Mouse (Mus musculus) heart, embryonic 16.5 days (tissue): ENCODE data around the gene Bach2. TPM values are rescaled to one million over a fixed set of nuclear protein-coding genes. Genes with fewer than 3 reads are reported as not detected.

ENCODE experiments used
- ATAC-seq: fragments of 200-750 bp; cut with Nextera tagmentation; replicated peaks from 2 replicates; pipeline ENCODE4 v1.8.0; 2017; ENCODE audit warnings: moderate number of reproducible peaks; ENCODE audit not compliant: insufficient read depth, low FRiP score; ENCODE audit errors: extremely low read depth
- H3K27ac ChIP-seq: fragments of 300-500 bp; sonication (generic); 2 replicates; pipeline ENCODE4 v1.5.1; 2014; ENCODE audit warnings: mild to moderate bottlenecking, low read length, control low read depth, moderate library complexity
- H3K27me3 ChIP-seq: fragments of 300-500 bp; sonication (generic); 2 replicates; pipeline ENCODE4 v1.6.1; 2014; ENCODE audit warnings: low read length, mixed read lengths; ENCODE audit not compliant: control insufficient read depth, insufficient read depth
- H3K36me3 ChIP-seq: fragments of 300-500 bp; sonication (generic); 2 replicates; pipeline ENCODE4 v1.6.1; 2014; ENCODE audit not compliant: control insufficient read depth, insufficient read depth
- H3K4me1 ChIP-seq: fragments of 300-500 bp; sonication (generic); 2 replicates; pipeline ENCODE4 v1.6.1; 2014; ENCODE audit warnings: low read length, mixed read lengths; ENCODE audit not compliant: control insufficient read depth, insufficient read depth
- H3K4me2 ChIP-seq: fragments of 300-500 bp; sonication (generic); 2 replicates; pipeline ENCODE4 v1.6.1; 2014; ENCODE audit warnings: low read depth, mild to moderate bottlenecking, control low read depth, low read length
- H3K4me3 ChIP-seq: fragments of 300-500 bp; sonication (generic); 2 replicates; pipeline ENCODE4 v1.5.1; 2014; ENCODE audit warnings: mild to moderate bottlenecking, control low read depth, low read length
- H3K9ac ChIP-seq: fragments of 300-500 bp; sonication (generic); 2 replicates; pipeline ENCODE4 v1.6.1; 2014; ENCODE audit warnings: low read length, control low read depth
- H3K9me3 ChIP-seq: fragments of 300-500 bp; sonication (generic); replicated peaks from 2 replicates; pipeline ENCODE4 v1.6.1; 2016; ENCODE audit warnings: low read length; ENCODE audit not compliant: control insufficient read depth
- WGBS: fragments of 180-500 bp; shearing (Covaris S2); extraction: QIAGEN DNeasy Blood & Tissue Kit; methylation state at CpG from one replicate; pipeline ENCODE4 v1.1.7; 2014; 5-methylcytosine and 5-hydroxymethylcytosine counted together
- polyA plus RNA-seq: library from polyadenylated mRNA; unstranded; fragments of >200 nt; fragmentation: Nextera tagmentation; extraction: Ambion mirVana; gene quantifications from 2 replicates; pipeline ENCODE4 v1.2.1, GENCODE M21; 2015

Bach2 gene
- polyA plus RNA-seq, 1 experiment from 2014 or later: 5.0 TPM

DNA sequence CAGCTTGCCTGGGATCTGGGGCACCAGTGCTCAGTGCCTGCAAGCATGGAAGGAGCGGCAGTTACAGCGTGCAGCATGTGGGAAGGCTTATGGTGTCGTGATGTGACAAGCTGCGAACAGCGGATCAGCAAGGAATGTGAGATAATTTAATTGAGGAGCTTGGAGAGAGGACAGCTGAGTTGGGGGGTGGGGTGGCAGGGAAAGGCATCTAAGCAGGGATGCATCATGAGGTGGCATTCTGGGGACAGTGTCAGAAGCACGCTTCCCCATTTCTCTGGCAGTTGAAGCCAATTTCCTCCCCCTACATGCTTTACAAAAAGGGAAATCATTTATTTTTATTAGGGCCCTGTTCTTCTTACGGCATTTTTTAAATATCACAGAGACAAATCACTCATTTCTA, 134.5 kb downstream of the Bach2 start:
- H3K9ac ChIP-seq: peak overlapping the region; percentile 48; the same call in 1 of the 2 replicates
- 24% methylated on average over 7 of the region's 7 CpGs for WGBS
- no peaks in the 10 kb centered on the region for H3K36me3 ChIP-seq
- H3K9me3 ChIP-seq: no peaks in the 10 kb centered on the region
- H3K4me1 ChIP-seq: peaks cover 47% of the 10 kb centered on the region
- H3K27ac ChIP-seq: no peak overlapping the region
- ATAC-seq: peak; percentile 59; the same call in 1 of the 2 replicates
- no peaks in the 10 kb centered on the region for H3K27me3 ChIP-seq
- peak overlapping the region; percentile 37 for H3K4me2 ChIP-seq
- no peak overlapping the region for H3K4me3 ChIP-seq

DNA sequence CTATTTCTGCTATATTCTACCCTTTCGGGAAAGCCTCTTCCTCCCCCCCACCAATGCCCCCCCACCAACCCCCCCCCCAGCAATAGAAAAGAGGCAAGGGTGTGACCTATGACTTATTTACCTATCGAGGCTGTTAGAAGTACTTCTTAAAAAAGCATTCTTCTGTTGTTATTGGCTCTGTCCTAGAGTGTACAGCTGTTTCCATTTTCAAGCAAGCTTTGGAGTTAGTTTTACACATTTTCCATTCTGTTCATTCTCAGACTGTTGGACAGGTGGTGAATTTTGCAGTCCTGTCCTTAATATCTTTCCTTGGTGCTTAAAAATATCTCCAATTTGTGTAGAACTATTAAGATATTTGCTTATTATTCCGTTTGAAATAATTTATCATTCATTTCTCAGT, 134.9 kb downstream of the Bach2 start:
- no peak overlapping the region for H3K27ac ChIP-seq
- H3K27me3 ChIP-seq: no peaks in the 10 kb centered on the region
- no peak overlapping the region for H3K9ac ChIP-seq
- no peak for ATAC-seq
- no peak overlapping the region for H3K4me2 ChIP-seq
- no peaks in the 10 kb centered on the region for H3K36me3 ChIP-seq
- H3K9me3 ChIP-seq: no peaks in the 10 kb centered on the region
- H3K4me1 ChIP-seq: peaks cover 47% of the 10 kb centered on the region
- no peak overlapping the region for H3K4me3 ChIP-seq
- 45% methylated on average over 3 of the region's 3 CpGs for WGBS

DNA sequence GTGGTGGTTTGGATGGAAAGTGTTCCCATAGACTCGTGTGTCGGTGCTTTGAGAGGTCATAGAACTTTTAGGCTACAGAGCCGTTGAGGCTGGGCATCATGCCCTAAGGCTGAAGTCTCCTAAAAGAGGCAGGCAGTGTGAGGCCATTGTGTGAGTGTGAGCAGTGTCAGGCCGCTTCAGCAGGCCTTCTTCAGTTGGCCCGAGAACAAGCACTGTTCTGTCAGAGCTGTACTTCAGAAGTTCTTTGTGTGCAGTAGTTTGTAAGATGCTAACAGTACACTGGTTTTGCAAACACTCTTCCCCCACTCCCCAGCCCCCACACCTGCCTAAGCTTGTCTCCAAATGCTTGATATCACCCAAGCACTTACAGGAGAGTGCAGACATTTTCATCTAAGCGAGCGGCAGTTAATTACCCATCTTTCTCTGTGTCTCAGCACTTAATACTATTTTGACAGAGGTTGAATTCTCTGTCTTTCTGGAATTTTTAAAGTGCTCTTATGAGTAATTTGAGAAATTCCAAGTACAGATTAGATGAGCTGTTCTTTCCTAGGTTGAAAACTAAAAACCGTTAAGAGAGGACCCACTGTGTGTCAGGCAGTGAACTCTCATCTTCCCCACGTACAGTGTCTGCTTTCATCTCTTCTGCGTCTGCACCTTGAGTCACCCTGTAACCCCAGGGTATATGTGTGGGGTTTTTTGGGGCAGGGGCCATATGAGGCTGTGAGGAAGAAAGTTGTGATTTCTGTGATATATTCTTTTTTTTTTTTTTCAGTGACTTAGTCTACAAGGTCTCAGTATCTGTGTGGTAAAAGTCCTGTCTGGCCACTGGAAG, 136.4 kb downstream of the Bach2 start:
- H3K9ac ChIP-seq: no peak overlapping the region
- no peak overlapping the region for H3K27ac ChIP-seq
- H3K9me3 ChIP-seq: no peaks in the 10 kb centered on the region
- peaks cover 42% of the 10 kb centered on the region for H3K4me1 ChIP-seq
- H3K4me3 ChIP-seq: no peak overlapping the region
- no peaks in the 10 kb centered on the region for H3K27me3 ChIP-seq
- no peak overlapping the region for H3K4me2 ChIP-seq
- WGBS: 75% methylated on average over 10 of the region's 10 CpGs
- ATAC-seq: no peak
- H3K36me3 ChIP-seq: no peaks in the 10 kb centered on the region

DNA sequence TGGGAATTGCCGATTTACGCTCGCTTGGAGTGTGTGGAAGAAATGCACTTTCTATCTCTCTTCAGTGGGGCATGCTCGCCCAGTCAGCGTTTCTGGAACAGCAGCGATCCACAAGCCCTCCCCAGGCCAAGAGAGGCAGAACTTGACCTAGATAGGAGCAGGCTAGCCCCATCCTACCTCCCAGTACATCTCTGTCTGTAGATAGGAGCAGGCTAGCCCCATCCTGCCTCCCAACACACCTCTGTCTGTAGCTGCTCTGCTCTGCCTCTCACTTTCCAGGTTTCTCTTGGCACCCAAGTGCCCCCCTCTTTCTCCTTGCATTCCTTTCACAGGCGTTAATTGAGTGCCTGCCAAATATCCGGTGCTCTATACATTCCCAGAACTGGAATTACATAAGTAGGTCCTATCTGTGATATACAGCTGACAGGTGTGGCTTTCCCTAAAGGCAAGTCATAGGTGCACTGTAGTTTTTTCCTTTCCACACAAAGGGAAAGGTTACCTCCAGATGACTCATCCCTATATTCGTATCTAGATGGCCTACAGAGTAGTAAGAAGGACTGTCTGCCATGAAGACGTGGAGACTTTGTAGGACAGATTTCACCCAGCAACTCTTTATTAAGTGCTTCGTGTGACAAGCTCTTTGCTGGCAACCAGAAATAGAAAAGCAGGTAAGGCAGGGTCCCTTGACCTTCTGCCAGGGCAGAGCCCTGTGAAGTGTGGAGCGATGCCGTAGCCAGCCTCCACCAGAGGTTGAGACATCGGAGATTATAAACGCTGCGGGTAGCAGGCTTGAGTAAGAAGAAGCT, 137.3 kb downstream of the Bach2 start:
- 52% methylated on average over 16 of the region's 16 CpGs for WGBS
- Histone ChIP-seq H3K4me3 (no peak overlapping the region), H3K4me1 (peaks cover 42% of the 10 kb centered on the region), H3K36me3 (no peaks in the 10 kb centered on the region), H3K27ac (peak overlapping the region; percentile 48; the same call in 1 of the 2 replicates), H3K9ac (peak overlapping the region; percentile 46; the same call in 1 of the 2 replicates), H3K9me3 (no peaks in the 10 kb centered on the region), H3K27me3 (no peaks in the 10 kb centered on the region), H3K4me2 (peak overlapping the region; percentile 15; the same call in 1 of the 2 replicates)
- 0 out of 2 replicates have a peak, but pooled peaks have one; percentile 20 for ATAC-seq

DNA sequence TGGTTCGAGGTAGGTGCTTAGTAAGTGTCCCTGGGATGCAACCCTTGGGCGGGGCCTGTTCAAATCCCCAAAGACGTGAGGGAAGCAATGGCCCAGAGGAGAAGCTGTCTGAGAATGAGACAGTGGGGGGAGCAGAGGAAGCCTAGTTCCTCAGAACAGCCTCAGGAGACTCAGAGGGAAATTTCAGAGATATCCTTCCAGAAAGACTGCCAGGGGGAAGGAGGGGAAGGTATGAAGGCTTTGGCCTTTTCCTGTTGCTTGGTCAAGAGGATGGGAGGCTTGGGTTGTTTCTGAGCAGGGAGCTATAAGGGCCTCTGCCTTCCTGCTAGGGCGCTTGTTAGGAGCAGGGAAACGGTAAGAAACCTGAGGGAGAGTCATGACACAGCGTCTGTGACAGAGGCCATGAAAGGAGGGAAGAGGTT, 137.9 kb downstream of the Bach2 start:
- H3K4me3 ChIP-seq: no peak overlapping the region
- 46% methylated on average over 6 of the region's 6 CpGs for WGBS
- H3K27me3 ChIP-seq: no peaks in the 10 kb centered on the region
- H3K9me3 ChIP-seq: no peaks in the 10 kb centered on the region
- H3K36me3 ChIP-seq: no peaks in the 10 kb centered on the region
- peaks cover 42% of the 10 kb centered on the region for H3K4me1 ChIP-seq
- H3K4me2 ChIP-seq: no peak overlapping the region
- no peak for ATAC-seq
- H3K9ac ChIP-seq: peak overlapping the region; percentile 46; the same call in 1 of the 2 replicates
- peak overlapping the region; percentile 48; the same call in 1 of the 2 replicates for H3K27ac ChIP-seq

DNA sequence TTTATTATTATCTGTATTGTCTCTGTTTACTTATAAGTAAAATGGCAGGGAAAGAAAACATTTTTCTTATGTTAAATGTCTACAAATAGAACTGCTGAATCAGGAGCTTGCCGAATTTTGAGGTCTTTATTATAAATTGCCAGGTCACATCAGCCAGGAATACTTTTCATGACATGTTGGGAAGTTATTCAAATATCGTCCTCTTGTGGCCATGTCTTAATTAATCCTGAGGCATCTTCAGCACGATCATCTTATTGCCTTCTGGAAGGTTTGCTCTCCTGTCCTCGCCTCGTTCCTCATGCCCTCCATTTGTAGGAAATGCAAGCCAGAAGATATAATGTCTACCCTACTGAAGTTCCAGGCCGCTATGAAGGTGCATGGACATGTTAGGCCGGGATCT, 140.5 kb downstream of the Bach2 start:
- no peaks in the 10 kb centered on the region for H3K36me3 ChIP-seq
- H3K4me3 ChIP-seq: no peak overlapping the region
- WGBS: 81% methylated on average over 7 of the region's 7 CpGs
- no peak for ATAC-seq
- H3K4me2 ChIP-seq: no peak overlapping the region
- peaks cover 32% of the 10 kb centered on the region for H3K4me1 ChIP-seq
- H3K27ac ChIP-seq: no peak overlapping the region
- H3K27me3 ChIP-seq: no peaks in the 10 kb centered on the region
- no peak overlapping the region for H3K9ac ChIP-seq
- no peaks in the 10 kb centered on the region for H3K9me3 ChIP-seq

DNA sequence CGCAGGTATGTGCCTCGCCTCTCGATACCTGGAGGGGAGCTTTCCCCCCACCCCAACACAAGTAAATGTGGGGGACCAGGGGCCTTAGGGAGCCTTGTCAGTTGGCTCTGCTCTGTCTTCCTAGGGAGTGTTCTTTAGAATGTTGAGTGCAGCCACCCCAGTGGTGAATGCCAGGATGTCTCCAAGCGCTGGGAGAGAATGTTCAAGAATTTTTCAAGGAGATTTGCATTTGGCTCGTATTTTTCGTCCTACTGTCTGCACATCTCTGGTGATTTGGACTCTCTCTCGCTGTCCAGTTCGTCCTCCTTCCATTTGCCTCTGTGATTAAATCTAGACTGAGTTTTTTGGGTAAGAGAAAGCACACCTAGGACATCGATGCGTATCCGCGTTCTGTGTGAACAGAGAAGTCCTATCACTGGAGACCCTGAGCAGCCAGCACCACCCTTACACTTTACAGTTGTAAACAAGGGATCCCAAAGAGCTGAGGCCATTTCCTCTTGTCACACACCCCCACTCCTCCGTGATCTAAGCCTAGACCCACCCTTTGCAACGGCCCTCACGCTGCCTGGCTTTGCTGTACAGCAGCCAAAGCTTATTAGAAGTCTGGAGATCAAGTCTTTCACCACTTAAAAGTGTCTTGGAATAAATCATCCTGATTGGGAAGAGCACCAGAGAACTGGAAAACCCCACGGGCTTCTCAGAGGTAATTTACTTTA, 143.2 kb downstream of the Bach2 start:
- ATAC-seq: no peak
- no peak overlapping the region for H3K9ac ChIP-seq
- peaks cover 19% of the 10 kb centered on the region for H3K4me1 ChIP-seq
- no peak overlapping the region for H3K27ac ChIP-seq
- H3K27me3 ChIP-seq: no peaks in the 10 kb centered on the region
- H3K9me3 ChIP-seq: no peaks in the 10 kb centered on the region
- no peaks in the 10 kb centered on the region for H3K36me3 ChIP-seq
- H3K4me3 ChIP-seq: no peak overlapping the region
- H3K4me2 ChIP-seq: no peak overlapping the region
- 71% methylated on average over 16 of the region's 16 CpGs for WGBS

DNA sequence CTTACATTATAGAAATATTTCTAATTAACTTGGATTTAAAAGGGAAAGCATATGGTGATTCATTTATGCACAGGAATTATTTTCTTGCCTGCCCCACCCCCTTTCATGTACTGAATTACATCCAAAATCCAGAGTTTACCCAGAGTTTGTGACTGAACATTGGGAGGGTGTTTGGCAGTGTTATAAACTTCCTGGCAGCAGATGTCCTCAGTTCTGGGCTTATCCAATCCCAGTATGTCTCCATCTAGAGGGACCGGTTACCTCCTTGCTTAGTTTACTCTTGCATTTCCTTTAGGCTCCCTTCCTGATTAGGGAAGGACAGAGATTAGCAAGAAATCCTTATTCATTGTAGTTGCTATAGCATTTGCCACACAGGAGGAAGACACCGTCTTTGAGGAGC, 146.5 kb downstream of the Bach2 start:
- no peak for ATAC-seq

More for the DNA sequence above, 146.5 kb downstream of the Bach2 start:
- H3K27me3 ChIP-seq: no peaks in the 10 kb centered on the region
- no peak overlapping the region for H3K9ac ChIP-seq
- WGBS: 72% methylated on average over 2 of the region's 2 CpGs
- H3K9me3 ChIP-seq: no peaks in the 10 kb centered on the region
- H3K4me3 ChIP-seq: no peak overlapping the region
- peaks cover 43% of the 10 kb centered on the region for H3K4me1 ChIP-seq
- H3K27ac ChIP-seq: no peak overlapping the region
- no peaks in the 10 kb centered on the region for H3K36me3 ChIP-seq
- no peak overlapping the region for H3K4me2 ChIP-seq
